Mouse (Mus musculus) gastrocnemius, adult 8-10 months (tissue): ENCODE data around the gene Glipr2. TPM values are rescaled to one million over a fixed set of nuclear protein-coding genes. Genes with fewer than 3 reads are reported as not detected.

Experiments used
- DNase-seq, 2 experiments: peaks; one replicate each; pipeline ENCODE4 v3.0.0; 2022; ENCODE audit warnings: low spot score in 2 of 2
- total RNA-seq, 4 experiments: library from RNA; stranded (reverse); gene quantifications; 2 replicates each; pipeline ENCODE4 v1.2.4; 2022

Gene Glipr2
- total RNA-seq, 4 experiments from 2014 or later: 0.58 to 1.8 (median 1.1) TPM

DNA sequence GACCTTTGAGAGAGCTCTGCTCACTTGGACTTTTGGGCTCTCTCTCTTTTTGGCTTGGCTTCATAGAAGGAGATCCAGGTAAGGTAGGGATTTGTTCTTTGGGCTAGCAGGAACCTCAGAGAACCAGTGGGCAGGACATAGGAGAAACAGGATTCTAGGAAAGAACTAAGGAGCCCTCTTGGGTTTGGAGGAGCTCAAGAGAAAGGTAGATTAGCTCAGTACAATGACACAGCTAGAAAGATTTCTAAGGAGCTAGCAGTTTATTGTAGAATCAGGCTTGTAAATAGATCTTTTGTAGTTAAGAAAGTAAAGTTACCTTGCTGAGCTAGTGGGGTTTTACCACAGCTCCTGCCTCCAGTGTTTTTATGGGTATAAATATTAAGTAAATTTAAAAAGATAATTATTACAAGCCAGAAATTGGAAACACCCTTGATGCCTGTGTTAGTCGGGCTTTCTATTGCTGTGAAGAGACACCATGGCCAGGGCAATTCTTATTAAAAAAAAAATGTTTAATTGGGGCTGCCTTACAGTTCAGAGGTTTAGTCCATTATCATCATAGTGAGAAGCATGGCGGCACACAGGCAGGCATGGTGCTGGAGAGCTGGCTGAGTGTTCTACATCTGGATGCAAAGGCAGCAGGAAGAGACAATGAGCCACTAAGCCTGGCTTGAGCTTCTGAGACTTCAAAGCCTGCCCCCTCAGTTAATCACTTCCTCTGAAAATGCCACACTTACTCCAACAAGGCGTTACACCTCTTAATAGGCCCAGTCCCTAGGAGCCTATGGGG, 47.6 kb downstream of the Glipr2 start:
- no peak for DNase-seq

DNA sequence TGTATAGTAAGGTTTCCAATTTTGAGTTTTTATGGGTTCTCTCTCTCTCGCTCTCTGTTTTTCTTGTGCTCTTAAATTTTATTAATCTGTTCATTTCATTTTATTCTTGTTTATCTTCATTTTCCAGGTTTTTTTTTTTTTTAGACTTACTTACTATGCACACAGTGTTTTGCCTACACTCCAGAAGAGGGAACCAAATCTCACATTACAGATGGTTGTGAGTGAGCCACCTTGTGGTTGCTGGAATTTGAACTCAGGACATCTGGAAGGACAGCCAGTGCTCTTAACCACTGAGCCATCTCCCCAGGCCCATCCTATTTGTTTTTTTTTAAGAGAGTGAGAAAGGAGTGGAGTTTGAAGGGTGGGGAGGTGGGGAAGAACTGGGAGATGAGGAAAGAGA, 53.0 kb downstream of the Glipr2 start:
- DNase-seq: no peak

DNA sequence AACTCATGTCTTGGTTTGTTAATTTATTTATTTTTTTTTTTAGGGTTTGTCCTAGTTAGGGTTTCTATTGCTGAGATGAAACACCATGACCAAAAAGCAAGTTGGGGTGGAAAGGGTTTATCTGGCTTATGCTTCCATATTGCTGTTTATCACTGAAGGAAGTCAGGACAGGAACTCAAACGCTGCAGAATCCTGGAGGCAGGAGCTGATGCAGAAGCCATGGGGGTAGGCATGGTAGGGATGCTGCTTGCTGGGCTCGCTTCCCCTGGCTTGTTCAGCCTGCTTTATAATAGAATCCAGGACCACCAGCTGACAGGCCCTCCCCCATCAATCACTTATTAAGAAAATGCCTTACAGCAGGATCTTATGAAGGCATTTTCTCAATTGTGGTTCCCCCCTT, 53.7 kb downstream of the Glipr2 start:
- no peak for DNase-seq

DNA sequence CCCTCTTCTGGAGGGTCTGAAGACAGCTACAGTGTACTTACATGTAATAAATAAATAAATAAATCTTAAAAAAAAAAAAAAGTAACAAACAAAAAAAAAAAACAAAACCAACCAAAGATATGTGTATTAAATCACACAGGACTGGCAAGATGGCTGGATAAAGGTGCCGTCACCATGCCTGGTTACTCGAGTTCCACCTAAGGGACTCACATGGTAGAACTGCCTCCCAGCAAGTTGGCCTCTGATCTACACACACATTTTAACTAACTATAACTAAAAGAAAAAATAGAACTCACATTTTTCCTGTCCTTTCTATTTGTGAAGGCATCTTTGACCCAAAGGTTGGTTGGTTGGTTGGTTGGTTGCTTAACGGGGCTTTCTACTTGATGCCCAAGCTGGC, 54.6 kb downstream of the Glipr2 start:
- DNase-seq: no peak

DNA sequence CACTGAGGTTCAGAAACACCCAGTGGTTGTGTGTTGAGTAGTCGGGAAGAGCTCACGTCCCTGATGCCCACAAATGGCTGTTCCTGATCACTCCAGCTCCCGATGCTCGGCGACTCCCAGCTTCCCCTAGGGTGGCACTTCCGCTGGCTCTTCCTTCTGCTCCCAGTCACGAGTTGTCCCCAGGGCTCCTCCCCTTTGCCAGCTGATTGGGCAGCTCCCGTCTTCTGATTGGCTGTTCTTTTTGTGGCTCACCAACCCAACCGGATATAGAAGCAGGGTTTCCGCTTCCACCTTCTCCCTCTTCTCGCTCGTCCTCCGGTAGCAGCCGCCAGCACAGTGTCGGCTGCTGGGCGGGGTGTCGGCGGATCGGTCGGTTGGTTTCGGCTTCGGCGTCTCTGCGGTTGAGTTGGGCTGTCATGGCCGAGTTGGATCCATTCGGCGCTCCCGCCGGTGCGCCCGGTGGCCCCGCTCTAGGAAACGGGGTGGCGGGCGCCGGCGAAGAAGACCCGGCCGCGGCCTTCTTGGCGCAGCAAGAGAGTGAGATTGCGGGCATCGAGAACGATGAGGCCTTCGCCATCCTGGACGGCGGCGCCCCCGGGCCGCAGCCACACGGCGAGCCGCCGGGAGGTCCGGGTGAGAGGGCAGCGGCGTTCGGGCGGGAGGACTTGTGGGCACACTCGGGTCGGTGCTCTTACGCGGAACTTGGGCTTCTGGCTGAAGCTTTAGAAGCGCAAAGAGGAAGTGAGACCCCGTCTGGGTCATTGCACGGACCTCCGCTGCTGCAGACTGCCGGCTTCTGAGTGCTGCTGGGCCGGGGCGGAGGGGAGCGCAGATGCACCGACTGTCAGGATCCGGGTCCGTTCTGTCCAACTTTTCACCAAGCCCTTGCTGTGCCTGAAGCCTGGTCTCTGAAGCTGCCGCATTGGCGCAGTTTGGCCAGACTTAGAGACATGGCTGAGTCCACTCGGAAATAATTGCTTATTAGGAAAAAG, 55.5 kb downstream of the Glipr2 start:
- DNase-seq: peak; percentile 88 to 91

DNA sequence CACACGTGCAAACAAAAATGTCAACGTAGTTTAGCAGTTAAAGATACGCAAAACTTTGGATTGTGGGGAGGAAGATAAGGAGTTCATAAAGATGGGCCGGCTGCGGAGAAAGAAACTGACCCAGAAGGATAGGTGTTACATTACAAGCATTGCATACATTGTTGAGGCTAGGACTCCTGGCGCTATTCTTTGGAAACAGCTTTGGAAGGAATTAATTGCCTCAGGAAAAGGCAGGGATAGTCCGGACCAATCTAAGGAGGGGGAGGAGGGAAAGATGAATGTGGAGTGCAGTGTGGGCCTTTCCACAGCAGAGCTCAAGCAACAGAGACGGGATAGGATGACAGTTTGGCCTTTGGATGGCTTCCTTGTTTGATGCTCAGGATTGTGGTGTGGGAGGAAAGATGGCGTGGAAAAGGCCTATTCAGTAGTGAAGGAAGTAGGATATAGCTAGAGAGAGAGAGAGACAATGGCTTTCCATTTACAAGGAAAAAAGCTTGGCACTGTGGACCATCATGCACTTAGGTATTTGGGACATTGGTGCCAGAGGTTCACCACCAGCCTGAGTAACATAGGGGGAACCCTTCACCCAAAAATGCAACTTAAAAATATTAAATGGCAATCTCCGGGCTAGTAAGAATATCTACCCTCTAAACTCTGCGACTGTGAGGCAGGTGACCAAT, 56.3 kb downstream of the Glipr2 start:
- DNase-seq: no peak

DNA sequence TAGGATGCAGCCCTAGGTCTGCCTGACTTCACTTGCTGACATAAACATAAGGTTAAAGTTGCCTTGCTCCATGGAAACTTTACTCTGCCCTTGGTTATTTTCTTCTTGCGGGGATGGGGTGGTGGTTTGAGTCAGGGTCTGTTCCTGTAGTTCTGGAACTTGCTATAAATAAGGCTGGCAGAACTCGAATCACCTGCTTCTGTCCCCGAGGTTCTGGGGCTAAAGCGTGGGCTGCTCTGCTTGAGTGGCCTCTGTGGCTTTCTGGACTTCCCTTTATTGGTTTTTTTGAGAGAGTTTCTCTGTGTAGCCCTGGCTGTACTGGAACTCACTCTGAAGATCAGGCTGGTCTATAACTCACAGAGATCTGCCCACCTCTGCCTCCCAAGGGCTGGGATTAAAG, 58.9 kb downstream of the Glipr2 start:
- no peak for DNase-seq

DNA sequence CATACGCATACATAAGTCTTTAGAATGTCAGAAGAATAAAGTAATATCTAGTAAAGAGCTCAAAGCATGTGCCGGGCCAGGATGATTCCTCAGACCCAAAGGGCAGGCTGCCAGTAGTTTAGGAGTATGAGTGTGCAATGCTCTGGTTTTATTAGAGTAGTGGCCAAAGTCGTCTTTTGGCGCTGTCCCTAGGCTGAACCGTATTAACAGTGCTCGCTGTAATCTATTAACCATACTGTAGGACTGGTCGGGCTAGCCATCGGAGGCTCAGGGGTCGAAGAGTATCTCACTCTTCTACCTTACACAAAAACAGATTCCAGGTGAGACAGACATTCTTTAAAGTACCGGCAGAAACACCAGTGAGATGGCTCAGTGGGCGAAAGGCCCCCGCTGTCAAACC, 59.6 kb downstream of the Glipr2 start:
- no peak for DNase-seq

DNA sequence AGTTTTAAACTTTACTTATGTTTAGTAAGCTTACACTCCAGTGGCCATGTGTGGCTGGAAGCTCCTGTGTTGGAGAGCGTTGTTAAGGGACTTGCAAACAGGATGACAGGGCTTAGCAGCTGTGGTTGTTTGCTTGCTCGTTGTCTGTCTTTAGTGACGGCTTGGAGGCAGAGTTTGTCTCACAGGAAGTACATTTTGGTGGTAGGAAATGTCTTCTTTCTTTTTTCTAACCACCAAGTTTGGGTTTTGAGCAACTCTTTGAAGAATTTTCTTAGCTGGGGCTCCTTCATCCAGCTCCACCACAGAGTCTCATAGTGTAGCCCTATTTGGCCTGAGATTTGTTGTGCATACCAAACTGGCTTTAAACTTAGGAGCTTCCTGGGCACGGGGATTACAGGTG, 65.1 kb downstream of the Glipr2 start:
- DNase-seq: no peak

DNA sequence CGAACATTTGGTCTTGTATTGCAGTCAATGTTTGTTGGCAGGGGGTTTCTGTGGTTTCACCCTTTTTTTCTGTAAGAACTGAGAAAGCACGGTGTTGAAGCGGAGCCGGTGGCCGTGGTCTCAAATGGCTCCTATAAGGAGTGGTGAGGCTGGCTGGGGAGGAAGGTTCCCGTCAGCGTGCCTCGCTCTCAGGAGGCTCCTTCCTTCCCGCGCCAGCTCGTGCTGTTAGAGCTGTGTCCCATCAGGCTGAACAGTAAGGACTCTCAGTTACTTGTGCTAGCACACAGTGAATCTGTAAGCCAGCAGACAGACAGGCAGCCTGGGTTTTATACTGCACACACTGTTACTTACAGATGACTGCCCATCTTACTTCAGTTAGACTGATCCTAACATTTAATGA, 65.6 kb downstream of the Glipr2 start:
- no peak for DNase-seq

DNA sequence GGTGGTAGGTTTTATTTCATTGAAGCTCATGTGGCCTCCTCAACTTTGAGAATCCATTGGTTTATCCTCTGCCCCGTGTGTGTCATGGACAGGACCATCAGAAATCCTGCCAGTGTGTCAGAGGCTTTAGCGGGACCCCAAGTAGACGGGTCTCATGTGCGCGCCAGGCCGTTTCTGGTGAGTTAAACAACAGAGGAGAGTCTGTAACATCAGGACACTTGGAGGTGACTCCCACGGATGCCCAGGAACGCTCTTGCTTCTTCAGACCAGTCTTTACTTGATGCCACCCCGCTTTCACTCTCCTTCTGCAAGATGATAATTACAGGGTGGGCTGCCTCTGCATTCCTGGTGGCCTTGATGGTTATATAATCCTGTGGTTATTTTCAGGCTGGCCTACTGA, 66.5 kb downstream of the Glipr2 start:
- DNase-seq: no peak

DNA sequence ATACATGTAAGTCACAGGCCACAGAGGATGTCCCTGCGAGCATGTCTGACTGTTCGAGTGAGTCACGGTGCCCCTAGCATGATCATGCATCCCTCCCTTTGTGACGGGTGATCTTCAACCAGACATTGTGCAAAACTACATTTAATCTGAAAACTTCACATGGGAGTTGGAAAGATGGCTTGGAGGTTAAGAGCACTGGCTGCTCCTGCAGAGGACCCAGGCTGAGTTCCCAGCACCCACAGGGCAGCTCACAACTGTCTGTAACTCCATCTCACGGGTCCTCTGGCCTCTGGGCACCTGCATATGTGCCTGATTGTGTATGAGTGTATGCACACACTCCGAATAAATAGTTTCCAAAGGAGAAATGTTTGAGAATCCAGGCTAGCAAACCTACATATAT, 67.0 kb downstream of the Glipr2 start:
- DNase-seq: no peak

DNA sequence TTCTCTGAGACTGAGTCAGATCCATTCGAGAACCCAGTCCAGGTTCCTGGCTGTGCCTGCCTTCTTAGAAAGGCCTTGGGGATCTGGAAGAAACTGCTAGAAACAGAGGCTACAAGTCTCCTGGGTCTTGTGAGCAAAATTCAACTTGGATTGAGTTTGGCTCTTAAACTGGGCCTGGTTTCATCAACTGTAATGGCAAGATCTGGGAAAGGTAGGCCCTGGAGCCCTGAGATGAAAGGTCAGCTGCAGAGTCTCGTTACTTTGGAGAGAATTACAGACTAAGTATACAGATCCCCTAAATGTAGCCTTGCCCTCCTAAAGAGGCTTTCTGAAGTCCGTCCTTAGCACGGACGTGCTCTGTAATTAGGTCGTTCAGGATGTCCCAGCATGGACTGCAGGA, 68.4 kb downstream of the Glipr2 start:
- no peak for DNase-seq

Other genes with a start within 250 kb of the Glipr2 start
- gene Olfr71, start 247.1 kb upstream of the Glipr2 start, total RNA-seq: not detected
- gene Hrct1, start 230.2 kb upstream of the Glipr2 start, total RNA-seq: 1 to 10 TPM in 3 of 4 experiments, under 1 TPM in 1; 0.73 to 2.9 (median 1.7) TPM
- gene Spaar, start 227.4 kb upstream of the Glipr2 start, total RNA-seq: 1 to 10 TPM in 1 of 4 experiments, under 1 TPM in 3; 0.77 to 1.5 (median 0.91) TPM
- gene Olfr159, start 186.4 kb upstream of the Glipr2 start, total RNA-seq: not detected
- not detected for gene Olfr156, start 133.5 kb upstream of the Glipr2 start, total RNA-seq
- gene Olfr157, start 117.2 kb upstream of the Glipr2 start, total RNA-seq: not detected
- not detected for gene Olfr155, start 105.8 kb upstream of the Glipr2 start, total RNA-seq
- 1 to 10 TPM; 1.4 to 2.4 (median 2.0) TPM for gene Reck, start 81.9 kb upstream of the Glipr2 start, total RNA-seq
- gene Ccin, start 26.1 kb downstream of the Glipr2 start, total RNA-seq: not detected
- 10 to 100 TPM; 41.3 to 51.1 (median 46.3) TPM for gene Clta, start 47.1 kb downstream of the Glipr2 start, total RNA-seq
- gene Gne, start 126.8 kb downstream of the Glipr2 start, total RNA-seq: 10 to 100 TPM; 10.4 to 15.0 (median 11.0) TPM